ENCODE assay signal across 27 mouse cellular contexts in genomic region chr5:144639639-144640038, GRCm38 (mm10).
DNase-seq lines count a peak whose midpoint lies in the region; ATAC-seq and TF ChIP-seq lines count a peak whose summit lies in the region.
"Had no signal": no experiment of that assay in that cellular context is flagged by ENCODE, and none has a peak within 500 bp of the region (broad histone marks: within the 10 kb centered on the region; RNA-seq: fewer than 3 reads in every experiment).

No protein-coding gene starts in this region.

- H3K27me3 ChIP-seq in myocyte (ENCODE audit: control insufficient read depth, insufficient read depth, insufficient read length), result no peaks in the 10 kb centered on the region
- no peaks in the 10 kb centered on the region for H3K27me3 ChIP-seq in midbrain, embryonic 13.5 days
- H3K27me3 ChIP-seq: CH12.LX; forebrain, embryonic 15.5 days; heart, embryonic 13.5 days; kidney, embryonic 15.5 days; liver, embryonic 12.5 days; Patski had no signal

- peak; percentile 29 for DNase-seq in 3134 (ENCODE audit: extremely low read depth, insufficient read length, low spot score)
- DNase-seq in Muller cell, postnatal 12 days (ENCODE audit: inconsistent ontology term), result peak; percentile 25
- DNase-seq in adrenal gland, postnatal 14 days, result peak; percentile 47
- DNase-seq in gastrocnemius, adult 2 months, result no peak
- DNase-seq: B cell, adult 2 months; cerebellum, adult 8-10 months; cerebellum, postnatal 25 days; heart, postnatal 10 days; kidney, postnatal 25 days; liver, postnatal 0 days; lung, postnatal 36 days; spleen, adult 18-20 months; thymus, postnatal 14 days had no signal

- no peaks in the 10 kb centered on the region for H3K36me3 ChIP-seq in myocyte (ENCODE audit: control insufficient read depth, insufficient read depth)
- no peaks in the 10 kb centered on the region for H3K36me3 ChIP-seq in midbrain, embryonic 13.5 days
- H3K36me3 ChIP-seq: forebrain, embryonic 10.5 days; forebrain, embryonic 15.5 days; heart, embryonic 13.5 days; kidney, embryonic 15.5 days; liver, embryonic 12.5 days had no signal

- no peak overlapping the region for H3K4me3 ChIP-seq in myocyte
- H3K4me3 ChIP-seq in gastrocnemius, adult 2 months, result no peak overlapping the region
- H3K4me3 ChIP-seq in midbrain, embryonic 13.5 days (replicated peaks), result no peak overlapping the region
- H3K4me3 ChIP-seq: forebrain, embryonic 10.5 days; forebrain, embryonic 15.5 days; heart, embryonic 13.5 days; kidney, embryonic 15.5 days; left cerebral cortex, adult 2 months; liver, embryonic 12.5 days had no signal

- H3K9ac ChIP-seq in midbrain, embryonic 13.5 days (replicated peaks), result no peak overlapping the region
- H3K9ac ChIP-seq: forebrain, embryonic 15.5 days; heart, embryonic 13.5 days; hindbrain, embryonic 14.5 days; kidney, embryonic 15.5 days; liver, embryonic 12.5 days; liver, postnatal 0 days had no signal

- H3K27ac ChIP-seq in gastrocnemius, adult 2 months, result no peak overlapping the region
- no peak overlapping the region for H3K27ac ChIP-seq in midbrain, embryonic 13.5 days
- H3K27ac ChIP-seq: forebrain, embryonic 10.5 days; forebrain, embryonic 15.5 days; heart, embryonic 13.5 days; hindbrain, embryonic 14.5 days; kidney, embryonic 15.5 days; left cerebral cortex, adult 2 months; liver, embryonic 12.5 days had no signal

- TF ChIP-seq POLR2A in myocyte (IDR thresholded peaks at IDR 0.05; ENCODE audit: insufficient read length, low read depth), result no peak

- 94% methylated on average over 5 of the region's 5 CpGs for WGBS in midbrain, embryonic 13.5 days

- TF ChIP-seq CTCF in gastrocnemius, adult 2 months (IDR thresholded peaks at IDR 0.05), result no peak

- H3K79me2 ChIP-seq in myocyte (ENCODE audit: control insufficient read depth, insufficient read depth), result no peaks in the 10 kb centered on the region

- no peak for ATAC-seq in erythroid progenitor cell, adult 5-6 weeks (replicated peaks; ENCODE audit: low FRiP score, poor library complexity, severe bottlenecking)
- ATAC-seq in midbrain, embryonic 13.5 days, result no peak
- ATAC-seq: forebrain, embryonic 15.5 days; intestine, postnatal 0 days; liver, embryonic 12.5 days; liver, postnatal 0 days; Patski had no signal

- intact Hi-C loops in gastrocnemius, adult 2 months (cut with DNase I), result no loop called here

- H3ac ChIP-seq in myocyte (ENCODE audit: control insufficient read depth, insufficient read length), result no peak overlapping the region

- H3K4me2 ChIP-seq in myocyte (ENCODE audit: low read depth), result no peak overlapping the region
- H3K4me2 ChIP-seq in midbrain, embryonic 13.5 days (replicated peaks), result no peak overlapping the region
- H3K4me2 ChIP-seq: forebrain, embryonic 15.5 days; heart, embryonic 13.5 days; hindbrain, embryonic 14.5 days; kidney, embryonic 15.5 days; liver, embryonic 12.5 days; midbrain, embryonic 11.5 days had no signal

- peaks cover 18% of the 10 kb centered on the region for H3K4me1 ChIP-seq in midbrain, embryonic 13.5 days (replicated peaks)
- H3K4me1 ChIP-seq: heart, embryonic 13.5 days; liver, embryonic 12.5 days had no signal

- no peaks in the 10 kb centered on the region for H3K9me3 ChIP-seq in midbrain, embryonic 13.5 days
- H3K9me3 ChIP-seq: forebrain, embryonic 10.5 days; forebrain, embryonic 15.5 days; heart, embryonic 13.5 days; kidney, embryonic 15.5 days had no signal

TF ChIP-seq in myocyte, 11 proteins besides CTCF, POLR2A, EP300 and RAD21:
- TF ChIP-seq MYOD1 (IDR thresholded peaks at IDR 0.05; ENCODE audit: control insufficient read depth in 1 of 3, insufficient read length in 2 of 3, low read depth in 2 of 3), result no peak
- 0 out of 2 replicates have a peak, but pooled peaks have one; percentile 54 for TF ChIP-seq CEBPB (IDR thresholded peaks at IDR 0.05; ENCODE audit: insufficient read depth, poor library complexity, severe bottlenecking)
- TF ChIP-seq MAX (IDR thresholded peaks at IDR 0.05; ENCODE audit: low read depth), result no peak
- no peak for TF ChIP-seq POLR2AphosphoS2 (IDR thresholded peaks at IDR 0.05; ENCODE audit: insufficient read length, low read depth)
- no peak for TF ChIP-seq SRF (IDR thresholded peaks at IDR 0.05; ENCODE audit: control insufficient read depth, insufficient read length, low read depth)
